Mouse (Mus musculus) embryonic stem cell, embryonic (primary cell): ENCODE measurements around the gene Cxcr5.

Experiments used
- CTCF ChIA-PET, 4 experiments: fragments of 300-600 bp in 2 of 4; fragments of 350-600 bp in 2 of 4; sonication (Branson Sonifier 250); formaldehyde crosslinking; loops; one replicate each; lab custom pipeline; 2022; ENCODE audit warnings: inconsistent platforms in 2 of 4; lab: Charles Lee
- POLR2A ChIA-PET, 4 experiments: fragments of 300-600 bp in 2 of 4; fragments of 350-600 bp in 2 of 4; sonication (Branson Sonifier 250); formaldehyde crosslinking; loops; one replicate each; lab custom pipeline; 2022; ENCODE audit warnings: antibody characterized with exemption in 4 of 4, inconsistent platforms in 1 of 4; lab: Charles Lee

Cxcr5 gene

DNA sequence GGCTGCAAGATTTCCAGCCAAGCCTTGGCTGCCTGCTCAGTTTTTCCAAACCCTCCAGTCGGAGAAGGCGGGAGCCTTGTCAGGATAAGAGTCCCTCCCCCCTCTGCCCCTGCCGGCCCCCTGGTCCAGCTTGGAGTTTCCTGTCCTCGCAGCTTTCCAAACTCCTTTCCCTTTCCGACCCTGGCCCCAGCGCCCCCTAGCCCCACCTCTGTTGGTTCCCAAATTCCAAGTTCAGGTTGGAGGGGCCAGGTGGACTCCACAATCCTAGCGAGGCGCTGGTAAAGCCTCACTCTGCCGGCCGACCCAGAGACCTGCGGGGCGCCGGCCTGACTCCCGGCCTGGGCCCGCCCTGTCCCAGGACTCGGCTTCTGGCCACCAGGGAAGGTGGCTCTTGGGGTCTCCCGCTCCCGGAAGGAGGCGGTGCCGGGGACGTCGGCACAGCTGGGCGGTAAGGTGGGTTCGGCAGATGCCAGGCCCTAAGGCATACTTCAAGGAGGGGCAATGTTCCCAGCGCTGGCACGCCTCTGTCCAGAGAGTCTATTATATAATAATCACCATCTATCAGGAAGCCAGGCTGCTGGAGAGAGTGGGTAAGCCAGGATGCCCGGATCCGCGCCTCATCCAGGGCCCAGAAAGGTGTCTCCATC is 82.6 kb downstream of the Cxcr5 start:
- POLR2A ChIA-PET = interaction anchor here in 3 of 4 experiments (0.5 to 4.6 kb wide), 50 partner anchors 8 to 1389 kb away, joined by 3 to 61 read pairs (median 5); partner anchors contain the start of genes Ccdc84 (in 2 of the 3), Upk2 (in 2 of the 3), Arcn1 (in 1 of the 3) and Fxyd6 (in 1 of the 3)
- CTCF ChIA-PET = interaction anchor here (0.6 to 8.3 kb wide), 45 partner anchors 10 to 1830 kb away, joined by 3 to 163 read pairs (median 4); partner anchors contain the start of genes Upk2 (in 3 of the 4), Vps11 (in 2 of the 4) and Ube4a (in 1 of the 4)

DNA sequence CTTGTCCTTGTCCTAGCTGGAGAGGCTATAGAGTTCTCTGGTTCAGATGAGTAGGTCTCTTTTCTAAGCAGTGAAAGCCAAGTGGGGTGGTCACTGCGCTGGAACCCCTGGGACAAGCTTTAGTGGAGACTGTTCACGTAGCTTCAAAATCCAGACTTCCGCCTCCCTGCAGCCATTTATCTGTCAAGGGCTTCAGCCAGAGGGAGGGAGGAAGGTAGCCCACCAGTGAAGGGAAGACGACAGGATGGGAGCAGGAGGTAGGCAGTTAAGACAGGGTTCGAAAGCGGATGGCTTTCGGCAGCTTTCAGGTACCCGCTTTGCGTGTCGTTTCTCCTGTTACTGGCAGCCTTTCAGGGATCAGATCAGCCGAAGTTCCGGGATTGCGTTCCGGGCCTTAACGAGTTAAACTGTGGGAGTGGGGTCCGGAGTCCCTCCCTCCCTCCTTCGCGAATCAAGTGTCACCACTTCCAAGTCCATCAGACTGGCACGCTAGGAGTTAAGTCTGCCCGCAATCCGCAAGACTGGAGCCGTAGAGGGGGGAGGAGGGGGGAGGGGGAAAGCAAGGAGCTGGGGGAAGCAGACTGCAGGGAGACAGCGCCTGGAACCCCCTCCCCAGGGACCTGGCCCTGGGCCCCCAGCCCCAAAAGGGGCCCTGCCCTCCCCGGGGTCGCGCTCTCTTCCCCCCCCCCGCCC is 83.3 kb downstream of the Cxcr5 start:
- ChIA-PET CTCF (interaction anchor here (0.5 to 8.3 kb wide), 47 partner anchors 10 to 1831 kb away, joined by 3 to 163 read pairs (median 3); partner anchors contain the start of genes Upk2 (in 3 of the 4), C2cd2l (in 1 of the 4), Ccdc84 (in 1 of the 4) and Ube4a (in 1 of the 4)), POLR2A (interaction anchor here in 3 of 4 experiments (0.5 to 4.6 kb wide), 48 partner anchors 9 to 1388 kb away, joined by 3 to 61 read pairs (median 4); partner anchors contain the start of genes Ccdc84 (in 2 of the 3), Upk2 (in 2 of the 3), Arcn1 (in 1 of the 3) and Fxyd6 (in 1 of the 3))

DNA sequence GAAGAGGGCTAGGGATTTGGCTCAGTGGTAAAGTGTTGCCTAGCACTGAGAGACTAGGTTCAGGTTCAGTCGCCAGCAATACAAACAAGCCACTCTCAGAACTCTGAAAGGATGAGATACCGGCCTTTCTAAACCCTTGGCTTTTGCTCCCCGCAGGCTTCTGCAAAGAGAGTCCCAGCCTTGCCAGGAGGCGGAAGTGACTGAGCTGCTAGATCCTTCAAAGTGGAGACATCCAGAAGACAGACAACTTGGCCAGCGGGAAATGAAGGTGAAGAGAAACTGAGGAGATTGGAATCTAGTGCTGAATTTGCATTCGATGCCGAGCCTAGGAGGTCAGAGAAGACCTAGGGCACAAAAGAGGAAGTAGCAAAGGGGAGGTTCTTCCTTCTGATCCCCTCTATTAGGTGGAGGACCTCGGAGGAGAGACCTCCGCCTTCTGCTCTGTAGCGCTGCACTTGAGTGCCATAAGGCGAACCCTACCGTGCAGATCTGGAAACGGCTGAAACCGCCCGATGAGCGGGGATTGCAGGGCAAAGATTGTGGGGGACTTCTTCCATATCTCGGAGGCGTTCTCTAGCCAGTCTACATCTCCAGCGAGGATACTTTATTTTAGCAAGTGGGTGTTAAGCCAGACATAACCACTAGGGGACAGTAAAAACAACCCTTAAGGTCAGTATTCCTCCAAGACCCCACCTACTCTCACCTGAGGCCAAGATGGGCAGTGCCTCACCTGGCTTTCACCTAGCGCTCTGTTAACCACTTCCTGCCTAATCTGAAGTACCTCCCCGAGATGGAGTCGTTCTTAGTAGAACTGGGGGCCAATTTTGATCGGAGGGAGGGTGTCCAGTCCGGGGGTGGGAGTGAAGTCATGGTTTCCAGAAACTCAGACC is 84.1 kb downstream of the Cxcr5 start:
- CTCF ChIA-PET = interaction anchor here (0.6 to 8.3 kb wide), 31 partner anchors 9 to 390 kb away, joined by 3 to 163 read pairs (median 4); partner anchors contain the start of genes Upk2 (in 2 of the 4), C2cd2l (in 1 of the 4) and Ccdc84 (in 1 of the 4)
- POLR2A ChIA-PET = interaction anchor here (0.6 to 4.6 kb wide), 27 partner anchors 10 to 153 kb away, joined by 3 to 61 read pairs (median 5); partner anchors contain the start of genes Upk2 (in 2 of the 4), Ccdc84 (in 1 of the 4), Trappc4 (in 1 of the 4) and Vps11 (in 1 of the 4)

DNA sequence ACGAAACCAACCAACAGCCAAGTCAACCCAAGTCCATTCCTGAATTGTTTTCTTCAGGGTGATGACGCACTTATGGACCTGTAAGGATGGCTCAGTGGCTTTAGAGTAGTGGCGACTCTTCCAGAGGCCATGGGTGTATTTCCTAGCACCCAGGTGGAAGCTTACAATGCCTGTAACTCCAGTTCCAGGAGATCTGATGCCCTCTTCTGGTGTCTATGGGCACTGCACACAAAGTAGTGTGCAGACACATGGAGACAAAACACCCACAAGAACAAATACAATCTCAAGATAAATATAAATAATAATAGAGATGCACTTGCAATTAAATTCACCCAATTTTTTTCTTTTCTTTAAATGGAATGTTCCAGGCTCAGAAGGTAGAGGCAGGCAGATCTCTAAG is 85.7 kb downstream of the Cxcr5 start:
- ChIA-PET POLR2A (interaction anchor here (0.6 to 4.6 kb wide), 12 partner anchors 10 to 129 kb away, joined by 3 to 61 read pairs (median 4); partner anchors contain the start of genes Upk2 (in 3 of the 4) and Ddx6 (in 1 of the 4)), CTCF (interaction anchor here (0.6 to 8.3 kb wide), 36 partner anchors 9 to 491 kb away, joined by 3 to 163 read pairs (median 4); partner anchors contain the start of genes Upk2 (in 3 of the 4), Vps11 (in 2 of the 4) and Cxcr5 (in 1 of the 4))

DNA sequence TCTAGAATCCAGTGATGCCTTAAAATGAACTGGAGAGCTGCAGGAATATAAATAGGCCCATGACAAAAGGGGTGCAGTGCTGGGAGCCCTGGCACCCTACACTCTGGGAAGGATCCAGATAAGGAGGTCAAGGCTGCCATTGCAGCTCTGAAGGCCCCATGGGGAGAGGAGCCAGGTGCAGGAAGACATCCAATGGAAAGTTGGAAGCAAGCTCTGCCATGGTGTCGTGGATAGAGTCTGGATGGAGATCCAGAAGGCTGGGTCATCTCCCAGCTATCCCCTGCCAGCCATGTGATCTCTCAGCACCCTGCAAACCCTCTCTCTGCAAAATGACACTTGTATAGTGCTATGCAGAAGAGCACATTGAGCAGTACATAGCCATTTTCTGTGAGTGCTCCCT is 87.3 kb downstream of the Cxcr5 start:
- CTCF ChIA-PET = interaction anchor here (1.0 to 8.3 kb wide), 12 partner anchors 8 to 262 kb away, joined by 3 to 163 read pairs (median 6); partner anchors contain the start of genes Bcl9l (in 1 of the 4) and Upk2 (in 1 of the 4)
- POLR2A ChIA-PET = interaction anchor here in 2 of 4 experiments (0.5 to 1.6 kb wide), 4 partner anchors 16 to 135 kb away, joined by 3 to 4 read pairs (median 4); partner anchors contain the start of gene Upk2 (in 1 of the 2)

DNA sequence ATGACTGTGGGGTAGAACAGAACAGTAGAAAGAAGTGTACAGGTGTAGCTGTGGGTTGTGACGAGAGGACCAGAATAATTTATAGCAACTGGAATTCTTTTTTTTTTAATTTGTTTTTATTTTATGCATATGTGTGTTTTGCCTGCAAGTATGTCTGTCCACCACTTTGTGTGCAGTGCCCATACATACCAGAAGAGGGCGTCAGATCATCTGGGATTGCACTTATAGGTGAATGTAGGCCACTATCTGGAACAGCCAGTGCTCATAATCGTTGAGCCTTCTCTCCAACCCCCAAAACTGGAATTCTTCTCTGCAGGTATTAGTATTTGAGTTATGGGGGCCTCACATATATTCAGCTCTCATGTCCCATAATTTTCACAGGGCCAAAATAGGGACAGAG is 88.5 kb downstream of the Cxcr5 start:
- ChIA-PET CTCF (interaction anchor here in 1 of 4 experiments (0.6 to 8.3 kb wide), 3 partner anchors 17 to 27 kb away, joined by 3 to 163 read pairs (median 3); partner anchors contain the start of gene Upk2), POLR2A (interaction anchor here in 1 of 4 experiments (1.2 to 1.4 kb wide), 3 partner anchors 9 to 30 kb away, joined by 3 read pairs; partner anchors contain the start of gene Bcl9l)

DNA sequence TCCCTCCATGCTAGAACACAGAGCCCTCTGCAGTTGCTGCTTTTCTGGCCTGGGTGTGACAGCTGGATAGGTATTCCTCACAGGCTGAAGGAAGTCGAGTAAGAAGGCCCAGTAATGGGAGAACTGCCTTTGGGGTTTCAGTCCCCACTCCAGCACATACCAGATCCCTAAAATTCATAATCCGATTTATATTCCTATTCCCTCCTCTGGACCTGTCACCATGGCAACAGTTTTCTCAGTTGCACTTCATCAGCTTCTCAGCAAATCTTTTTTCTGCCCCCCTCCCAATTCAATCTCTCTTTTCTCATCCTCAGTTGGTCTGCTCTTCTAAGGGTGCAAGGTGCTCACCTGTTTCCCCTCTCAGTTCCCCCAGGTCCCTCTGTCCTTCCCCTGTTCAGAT is 92.9 kb downstream of the Cxcr5 start:
- ChIA-PET CTCF (interaction anchor here in 3 of 4 experiments (0.8 to 2.4 kb wide), 10 partner anchors 10 to 217 kb away, joined by 3 to 13 read pairs (median 4); partner anchors contain the start of gene Upk2 (in 2 of the 3)), POLR2A (interaction anchor here in 2 of 4 experiments (0.5 to 2.6 kb wide), 7 partner anchors 10 to 177 kb away, joined by 3 to 12 read pairs (median 4); partner anchors contain the start of gene Hmbs (in 1 of the 2))

DNA sequence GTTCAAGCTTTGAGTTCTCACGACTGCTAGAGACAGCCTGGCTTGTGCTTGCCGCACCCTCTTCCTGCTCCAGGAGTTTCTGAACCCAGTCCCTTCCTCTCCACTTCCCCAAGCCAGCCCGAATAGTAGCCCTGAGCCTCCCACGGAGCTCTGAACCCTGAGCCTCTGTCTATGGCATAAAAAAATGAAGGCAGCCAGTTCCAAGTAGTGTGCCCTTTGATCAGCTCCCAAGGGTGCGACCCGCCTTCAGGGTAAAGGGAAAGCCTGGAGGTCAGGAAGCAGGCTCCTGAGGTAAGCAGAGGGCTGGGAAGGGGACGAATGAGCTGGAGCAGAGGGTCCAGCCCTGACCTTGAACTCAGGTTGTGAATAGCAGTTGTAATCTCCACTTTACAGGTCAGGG is 93.5 kb downstream of the Cxcr5 start:
- POLR2A ChIA-PET = interaction anchor here in 3 of 4 experiments (0.6 to 2.6 kb wide), 10 partner anchors 10 to 178 kb away, joined by 3 to 12 read pairs (median 4); partner anchors contain the start of gene Hmbs (in 1 of the 3)
- CTCF ChIA-PET = interaction anchor here in 3 of 4 experiments (0.8 to 2.4 kb wide), 12 partner anchors 10 to 217 kb away, joined by 3 to 13 read pairs (median 4); partner anchors contain the start of gene Upk2 (in 2 of the 3)

DNA sequence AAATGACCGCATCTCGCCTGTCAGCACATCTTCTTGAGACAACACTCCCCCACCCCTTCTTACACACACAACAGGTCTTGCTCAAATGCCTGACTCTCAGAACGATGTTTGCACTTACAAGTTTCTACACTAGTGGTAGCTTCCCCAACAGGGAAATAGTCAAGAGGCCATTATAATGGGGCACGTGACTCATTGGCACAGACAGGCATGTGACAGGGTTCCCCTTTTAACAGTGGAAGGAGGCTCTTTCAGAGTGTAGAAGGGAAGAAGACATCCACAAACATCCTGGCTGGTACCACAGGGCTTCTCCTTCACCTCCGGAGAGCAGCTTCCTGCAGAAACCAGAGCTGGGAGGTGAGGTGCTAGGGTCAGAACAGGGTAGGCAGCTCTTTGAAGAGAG is 99.7 kb downstream of the Cxcr5 start:
- POLR2A ChIA-PET = interaction anchor here (0.7 to 1.5 kb wide), 7 partner anchors 10 to 254 kb away, joined by 3 to 9 read pairs (median 3); partner anchors contain the start of gene Foxr1 (in 1 of the 4)

More for the DNA sequence above, 99.7 kb downstream of the Cxcr5 start:
- CTCF ChIA-PET = interaction anchor here (0.6 to 1.9 kb wide), 6 partner anchors 8 to 192 kb away, joined by 3 to 6 read pairs (median 4); partner anchors contain the start of gene Upk2 (in 1 of the 4)
